Mouse (Mus musculus) lung, postnatal 25 days (tissue): ENCODE measurements around the gene Scimp.
A peak's percentile ranks its signal among the peaks of the same experiment; 100 is the strongest.

Experiments used
- DNase-seq: peaks from one replicate; pipeline ENCODE4 v3.0.0; 2022; ENCODE audit warnings: low spot score

Gene Scimp

DNA sequence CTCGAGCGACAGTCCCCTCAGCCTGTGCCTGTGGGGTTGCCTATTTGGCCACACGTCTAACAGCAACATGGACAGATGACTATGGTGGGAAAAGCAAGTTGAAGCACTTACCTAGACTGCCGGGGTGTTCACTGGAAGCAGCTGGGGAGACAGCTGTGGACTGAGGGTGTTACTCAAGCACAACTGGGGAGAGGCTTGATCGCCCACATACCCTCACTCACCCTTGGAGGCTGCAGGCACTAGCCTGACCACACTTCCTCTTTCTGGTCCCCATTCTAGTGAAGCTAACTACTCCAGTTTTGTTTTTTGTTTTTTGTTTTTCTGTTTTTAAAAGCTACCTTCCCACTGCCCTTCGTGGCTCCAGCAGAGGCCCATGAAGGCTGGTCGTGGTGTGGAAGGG is at the start of gene Scimp:
Gene Scimp, minus strand, starts transcription at position 222 of the 400 bp plus-strand sequence.
- no peak for DNase-seq

DNA sequence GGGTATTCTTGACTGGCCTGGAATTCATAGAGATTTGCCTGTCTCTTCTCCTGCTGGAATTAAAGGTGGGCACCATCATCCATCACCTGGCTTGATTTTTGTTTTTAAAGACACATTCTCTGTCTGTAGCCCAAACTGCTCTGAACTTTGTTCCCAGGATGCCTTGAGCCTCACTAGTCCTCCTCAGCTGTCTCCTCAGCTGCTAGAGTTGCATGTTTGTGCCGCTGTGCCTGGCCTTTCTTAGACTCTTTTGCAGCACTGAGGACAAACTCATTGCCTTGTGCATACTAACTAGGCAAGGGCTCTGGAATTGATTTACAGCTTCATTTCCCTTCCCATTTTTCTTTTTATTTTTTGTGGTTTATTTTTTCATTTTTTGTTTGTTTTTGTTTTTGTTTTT is 48.0 kb upstream of the Scimp start:
- no peak for DNase-seq

DNA sequence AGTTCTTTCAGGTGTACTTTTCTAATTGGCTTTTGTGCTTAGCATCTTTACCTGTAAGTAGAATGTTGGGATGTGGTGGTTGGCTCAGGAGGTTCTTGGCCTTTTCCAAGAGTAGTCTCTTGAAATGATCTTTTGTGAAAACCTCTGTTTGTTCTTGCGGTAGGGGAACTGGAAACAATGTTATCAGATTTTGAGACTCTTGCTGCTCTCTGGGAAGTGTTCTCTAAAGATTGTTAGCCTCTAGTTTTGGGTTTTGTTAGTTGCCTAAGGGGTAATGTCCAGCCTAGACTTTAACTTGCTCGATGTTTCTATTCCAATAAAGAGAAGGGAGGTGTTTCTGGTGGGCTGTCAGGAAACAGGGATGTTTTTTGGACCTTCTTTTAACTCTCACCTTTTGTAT is 33.6 kb upstream of the Scimp start:
- no peak for DNase-seq

GRCm38 (mm10) chr11:70845457-70845978 is 33.1 kb upstream of the Scimp start:
- DNase-seq, result no peak

- peak; percentile 94 for DNase-seq
Measured at GRCm38 (mm10) chr11:70844559-70845456, 32.4 kb upstream of the Scimp start, which contains the start of gene Rabep1. Rabep1 (plus strand) TSS chr11:70844778.

- no peak for DNase-seq
Measured at GRCm38 (mm10) chr11:70843701-70844551, 31.5 kb upstream of the Scimp start.

- DNase-seq, result no peak
Measured at GRCm38 (mm10) chr11:70842983-70843382, 30.6 kb upstream of the Scimp start.

DNA sequence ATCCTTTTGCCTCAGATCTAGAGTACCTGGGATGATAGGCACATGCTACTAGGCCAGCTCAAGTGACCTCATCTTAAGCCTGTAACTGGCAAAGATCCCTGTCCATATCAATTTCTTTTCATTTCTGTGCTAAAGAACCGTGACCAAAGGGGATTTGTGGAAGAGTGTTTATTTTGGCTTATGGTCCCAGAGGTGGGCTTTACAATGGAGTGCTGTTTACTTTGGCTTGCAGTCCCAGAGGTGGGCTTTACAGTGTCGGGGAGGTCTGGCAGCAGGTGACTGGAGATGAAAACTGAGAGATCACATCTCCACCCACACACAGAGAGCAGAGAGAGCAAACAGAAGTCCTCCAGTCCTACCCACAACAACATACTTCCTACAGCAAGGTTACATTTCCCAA is 26.2 kb upstream of the Scimp start:
- DNase-seq, result no peak

GRCm38 (mm10) chr11:70837031-70837430 is 24.6 kb upstream of the Scimp start:
- no peak for DNase-seq

GRCm38 (mm10) chr11:70835381-70835831 is 23.0 kb upstream of the Scimp start:
- no peak for DNase-seq

- DNase-seq, result no peak
Measured at GRCm38 (mm10) chr11:70833831-70834230, 21.4 kb upstream of the Scimp start.

- DNase-seq, result no peak
Measured at GRCm38 (mm10) chr11:70833408-70833807, 21.0 kb upstream of the Scimp start.

DNA sequence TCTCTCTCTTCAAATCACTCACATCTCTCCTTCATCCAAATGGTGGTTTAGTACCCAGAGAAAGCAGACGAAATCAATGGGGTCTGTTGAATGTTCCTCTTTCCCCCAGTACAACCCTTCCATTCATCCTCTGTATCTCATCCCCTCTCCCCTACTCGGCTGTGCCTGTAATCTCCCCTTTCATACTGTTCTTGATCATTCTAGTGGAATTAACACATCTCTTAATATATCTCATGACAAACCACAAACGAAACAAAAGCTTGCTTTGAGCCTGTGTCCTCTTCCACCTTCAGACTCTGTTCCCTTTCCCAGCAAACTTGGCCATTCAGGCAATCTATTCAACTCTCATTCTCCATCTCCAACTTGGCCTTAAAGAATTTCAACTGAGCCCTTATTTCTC is 18.8 kb upstream of the Scimp start:
- no peak for DNase-seq

DNA sequence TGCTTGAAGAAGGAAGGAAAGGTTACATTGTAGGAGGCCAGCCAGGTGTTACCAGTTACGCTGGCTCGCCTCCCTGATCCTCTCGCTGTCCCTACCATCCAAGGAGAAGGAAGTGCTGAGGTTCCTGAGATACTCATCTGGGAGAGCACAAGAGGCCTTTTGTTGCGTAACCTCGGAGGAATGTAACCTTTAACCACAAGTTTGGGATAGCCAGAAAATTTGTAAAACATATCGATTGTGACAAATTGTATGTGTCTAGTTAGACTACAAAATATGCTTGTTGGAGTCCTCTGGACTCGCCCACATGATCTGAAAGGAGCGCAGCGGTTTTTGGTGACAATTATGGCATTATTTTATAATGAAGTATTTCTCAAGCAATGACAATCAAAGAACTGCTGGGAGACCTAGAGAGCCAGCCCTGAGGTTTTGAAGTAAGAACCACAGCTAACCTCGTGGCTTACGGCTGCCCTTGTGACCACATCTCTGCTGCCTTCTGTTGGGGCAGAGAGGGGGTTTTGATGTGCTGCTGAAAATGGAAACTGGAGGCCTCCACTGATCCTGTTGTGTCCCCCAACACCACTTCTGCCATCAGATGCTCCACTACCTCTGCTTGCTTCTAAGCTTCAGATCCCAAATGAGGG is 16.7 kb upstream of the Scimp start:
- DNase-seq, result no peak

DNA sequence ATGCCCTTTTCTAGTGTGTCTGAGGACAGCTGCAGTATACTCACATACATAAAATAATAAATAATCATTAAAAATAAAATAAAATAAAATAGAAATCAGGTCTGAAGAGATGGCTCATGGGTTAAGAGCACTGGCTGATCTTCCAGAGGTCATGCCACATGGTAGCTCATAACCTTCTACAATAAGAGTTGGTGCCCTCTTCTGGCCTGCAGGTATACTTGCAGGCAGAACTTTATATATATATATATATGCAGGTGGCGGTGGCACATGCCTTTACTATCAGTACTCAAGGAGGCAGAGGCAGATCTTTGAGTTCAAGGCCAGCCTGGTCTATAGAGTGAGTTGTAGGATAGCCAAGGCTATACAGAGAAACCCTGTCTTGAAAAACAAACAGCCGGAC is 13.8 kb upstream of the Scimp start:
- DNase-seq, result no peak

- DNase-seq, result peak; percentile 37
Measured at GRCm38 (mm10) chr11:70821728-70822591, 9.6 kb upstream of the Scimp start.

DNA sequence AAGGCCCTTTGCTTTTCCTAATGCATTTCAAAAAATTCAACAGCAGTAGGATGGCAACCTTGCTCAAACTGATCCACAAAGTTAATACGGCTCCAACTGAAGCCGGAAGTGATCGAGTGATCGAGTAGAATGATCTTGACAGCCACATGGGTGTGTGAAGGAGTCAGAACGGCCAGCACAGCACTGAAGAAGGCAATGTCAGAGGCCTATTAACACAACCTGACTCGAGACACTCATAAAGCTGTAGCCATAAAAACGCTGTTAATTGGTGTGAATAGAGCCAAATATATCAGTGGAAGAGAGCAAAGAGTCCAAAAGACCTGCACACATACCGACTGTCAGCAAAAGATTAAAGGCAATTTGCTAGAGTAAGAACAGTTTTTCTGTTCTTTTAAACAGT is 7.7 kb upstream of the Scimp start:
- no peak for DNase-seq

GRCm38 (mm10) chr11:70816770-70817169 is 4.4 kb upstream of the Scimp start:
- no peak for DNase-seq

GRCm38 (mm10) chr11:70815498-70816078 is 3.2 kb upstream of the Scimp start:
- peak; percentile 64 for DNase-seq

- no peak for DNase-seq
Measured at GRCm38 (mm10) chr11:70815071-70815470, 2.7 kb upstream of the Scimp start.
